In the genomic region with DNA sequence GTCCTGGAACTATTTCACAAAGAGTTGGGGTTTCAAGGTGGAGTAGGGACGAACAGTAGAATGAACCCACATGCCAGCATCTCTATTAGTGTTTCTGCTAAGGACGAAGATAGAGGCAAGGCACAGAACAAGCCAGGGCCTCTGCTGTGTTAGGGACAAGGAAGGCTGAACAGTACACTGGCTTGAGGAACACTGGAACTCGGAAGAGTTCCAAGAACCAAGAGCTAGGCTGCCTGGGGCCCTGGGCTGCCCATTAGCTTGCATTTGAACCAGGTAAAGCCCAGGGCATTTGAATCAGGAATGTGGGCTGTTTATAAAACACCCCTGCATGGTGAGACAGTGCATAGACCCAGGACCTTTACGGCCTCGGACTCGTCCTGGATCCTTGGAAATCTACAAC, we compare ENCODE assay signal across 8 mouse cellular contexts. TPM values are rescaled to one million over a fixed set of nuclear protein-coding genes. Genes with fewer than 3 reads are reported as not detected.
A peak's percentile ranks its signal among the peaks of the same experiment; 100 is the strongest.
DNase-seq lines count a peak whose midpoint lies in the region; ATAC-seq and TF ChIP-seq lines count a peak whose summit lies in the region.

No protein-coding gene starts in this region.

- H3K36me3 ChIP-seq in neural tube, embryonic 11.5 days (ENCODE audit: control insufficient read depth, insufficient read depth, low read length): peaks cover 3% of the 10 kb centered on the region; the same call in 1 of the 2 replicates
- peaks cover 3% of the 10 kb centered on the region; the same call in 1 of the 2 replicates for H3K36me3 ChIP-seq in liver, embryonic 11.5 days (ENCODE audit: control insufficient read depth, insufficient read depth, low read length)
- H3K36me3 ChIP-seq in stomach, postnatal 0 days (ENCODE audit: control insufficient read depth, insufficient read depth, low read length): no peaks in the 10 kb centered on the region

- ATAC-seq in cerebellum, adult (ENCODE audit: insufficient number of reproducible peaks, low FRiP score, low TSS enrichment): no peak
- ATAC-seq in neural tube, embryonic 11.5 days (ENCODE audit: insufficient read depth, low FRiP score, low TSS enrichment): no peak
- ATAC-seq in liver, embryonic 11.5 days (replicated peaks; ENCODE audit: low FRiP score): no peak
- no peak for ATAC-seq in stomach, postnatal 0 days (ENCODE audit: low FRiP score, low TSS enrichment)

- peak; percentile 65 for DNase-seq in cerebellum, adult 9-11 months
- DNase-seq in neural tube, embryonic 11.5 days (ENCODE audit: low spot score): no peak
- DNase-seq in neural tube, embryonic 10.5 days (ENCODE audit: extremely low spot score, low spot score): no peak
- DNase-seq in liver, embryonic 11.5 days (ENCODE audit: low spot score): no peak
- DNase-seq in stomach, postnatal 0 days (ENCODE audit: low spot score): no peak
- no peak for DNase-seq in urinary bladder, adult 18-20 months (ENCODE audit: low spot score in 2 of 2)
- no peak for DNase-seq in left cerebral cortex, adult 8-10 months (ENCODE audit: low spot score in 2 of 2)

- 36% methylated on average over 6 of the region's 6 CpGs for WGBS in neural tube, embryonic 11.5 days
- WGBS in liver, embryonic 11.5 days: 38% methylated on average over 6 of the region's 6 CpGs
- WGBS in stomach, postnatal 0 days: 32% methylated on average over 6 of the region's 6 CpGs

- peak overlapping the region; percentile 86 for H3K9ac ChIP-seq in neural tube, embryonic 11.5 days (ENCODE audit: low read length)
- peak overlapping the region; percentile 61; the same call in 1 of the 2 replicates for H3K9ac ChIP-seq in liver, embryonic 11.5 days (ENCODE audit: low read depth, low read length)
- H3K9ac ChIP-seq in stomach, postnatal 0 days (ENCODE audit: low read length): peak overlapping the region; percentile 84

- peaks cover 17% of the 10 kb centered on the region for H3K4me1 ChIP-seq in neural tube, embryonic 11.5 days (ENCODE audit: control insufficient read depth, insufficient read depth, low read length)
- peaks cover 8% of the 10 kb centered on the region; the same call in 1 of the 2 replicates for H3K4me1 ChIP-seq in liver, embryonic 11.5 days (replicated peaks; ENCODE audit: control insufficient read depth, insufficient read depth, low read length)
- peaks cover 6% of the 10 kb centered on the region for H3K4me1 ChIP-seq in stomach, postnatal 0 days (replicated peaks; ENCODE audit: control insufficient read depth, insufficient read depth)

- H3K4me3 ChIP-seq in neural tube, embryonic 11.5 days (ENCODE audit: low read depth, low read length): no peak overlapping the region
- H3K4me3 ChIP-seq in liver, embryonic 11.5 days (ENCODE audit: low read depth, low read length): peak overlapping the region; percentile 77
- H3K4me3 ChIP-seq in stomach, postnatal 0 days (ENCODE audit: low read depth, low read length): peak overlapping the region; percentile 84

- no peak for TF ChIP-seq CTCF in stomach, postnatal 0 days (IDR thresholded peaks at IDR 0.05; ENCODE audit: low read depth)

- H3K27me3 ChIP-seq in neural tube, embryonic 11.5 days (ENCODE audit: control insufficient read depth, insufficient read depth, low read length): no peaks in the 10 kb centered on the region
- H3K27me3 ChIP-seq in liver, embryonic 11.5 days (replicated peaks; ENCODE audit: control insufficient read depth, insufficient read depth, low read length): peaks cover 31% of the 10 kb centered on the region
- no peaks in the 10 kb centered on the region for H3K27me3 ChIP-seq in stomach, postnatal 0 days (ENCODE audit: control insufficient read depth, insufficient read depth, low read length)

- peak overlapping the region; percentile 95 for H3K4me2 ChIP-seq in neural tube, embryonic 11.5 days (ENCODE audit: low read depth)
- H3K4me2 ChIP-seq in liver, embryonic 11.5 days: peak overlapping the region; percentile 94
- H3K4me2 ChIP-seq in stomach, postnatal 0 days (replicated peaks; ENCODE audit: low read depth): peak overlapping the region; percentile 94

- H3K9me3 ChIP-seq in neural tube, embryonic 11.5 days (ENCODE audit: control insufficient read depth, low read length): peaks cover 3% of the 10 kb centered on the region; the same call in 1 of the 2 replicates
- H3K9me3 ChIP-seq in liver, embryonic 11.5 days (ENCODE audit: control insufficient read depth, low read length): 0 out of 2 replicates have a peak, but pooled peaks cover 2% of the 10 kb centered on the region
- no peaks in the 10 kb centered on the region for H3K9me3 ChIP-seq in stomach, postnatal 0 days (ENCODE audit: control insufficient read depth, low read length)

- no peak overlapping the region for H3K27ac ChIP-seq in neural tube, embryonic 11.5 days (ENCODE audit: low read depth, low read length)
- H3K27ac ChIP-seq in liver, embryonic 11.5 days (ENCODE audit: low read depth, low read length): no peak overlapping the region
- no peak overlapping the region for H3K27ac ChIP-seq in stomach, postnatal 0 days (replicated peaks)

- no peak for TF ChIP-seq EP300 in stomach, postnatal 0 days (optimal IDR thresholded peaks at IDR 0.05)

RNA-seq across cellular contexts. Expression of gene Agap1, which starts 0.9 kb away (rescaled TPM):
- 31.1 and 34.1 TPM in 2 replicates for polyA plus RNA-seq in neural tube, embryonic 11.5 days (2014; fragmentation: Nextera tagmentation; extraction: Ambion mirVana)
- 4.6 and 5.4 TPM in 2 replicates for polyA plus RNA-seq in liver, embryonic 11.5 days (2014; fragmentation: Nextera tagmentation; extraction: Ambion mirVana)
- polyA plus RNA-seq in stomach, postnatal 0 days (2015; fragmentation: Nextera tagmentation; extraction: Ambion mirVana): 4.2 TPM in 2 replicates
- total RNA-seq in left cerebral cortex, adult 8-10 months (2022): 100 to 1,000 TPM; 269 to 335 (median 295) TPM
